Mouse (Mus musculus) left cerebral cortex, postnatal 4 days (tissue): Measurements from ENCODE around the gene Ptpn5. TPM values are rescaled to one million over a fixed set of nuclear protein-coding genes. Genes with fewer than 3 reads are reported as not detected.

Experiments used
- DNase-seq: peaks from one replicate; pipeline ENCODE4 v3.0.0-alpha.2; 2022
- intact Hi-C: fragments of 180-260 bp; cut with DNase I; formaldehyde crosslinking; loops from one replicate; pipeline ENCODE4 v1.15.1; 2025
- total RNA-seq, 2 experiments: library from RNA; stranded (reverse); gene quantifications; 2 replicates each; pipeline ENCODE4 v1.2.3; 2021

Gene Ptpn5
- 100 to 1,000 TPM; 138 to 140 TPM for total RNA-seq

DNA sequence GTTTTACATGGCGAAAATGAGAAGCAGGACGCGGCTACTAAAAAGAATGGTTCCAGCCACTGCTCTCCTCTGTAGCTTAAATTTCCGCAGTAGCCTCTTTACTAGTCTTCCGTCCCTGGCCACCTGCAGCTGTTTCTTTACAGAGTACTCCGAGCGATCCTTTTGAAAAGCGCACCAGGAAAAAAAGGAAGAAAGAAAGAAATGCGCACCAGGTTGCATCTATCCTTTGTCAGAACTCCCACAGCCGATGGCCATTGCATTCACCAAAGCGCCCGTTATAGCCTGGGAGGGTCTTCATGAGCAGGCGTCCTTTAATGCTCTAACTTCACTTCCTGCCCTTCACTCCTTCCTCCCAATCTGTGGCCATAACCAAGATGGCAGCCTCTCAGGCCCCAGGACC, at the start of gene Ptpn5:
Gene Ptpn5 (minus strand): TSS at position 354 of the 400 bp plus-strand sequence.
- DNase-seq = no peak
- intact Hi-C loops = no loop called here

DNA sequence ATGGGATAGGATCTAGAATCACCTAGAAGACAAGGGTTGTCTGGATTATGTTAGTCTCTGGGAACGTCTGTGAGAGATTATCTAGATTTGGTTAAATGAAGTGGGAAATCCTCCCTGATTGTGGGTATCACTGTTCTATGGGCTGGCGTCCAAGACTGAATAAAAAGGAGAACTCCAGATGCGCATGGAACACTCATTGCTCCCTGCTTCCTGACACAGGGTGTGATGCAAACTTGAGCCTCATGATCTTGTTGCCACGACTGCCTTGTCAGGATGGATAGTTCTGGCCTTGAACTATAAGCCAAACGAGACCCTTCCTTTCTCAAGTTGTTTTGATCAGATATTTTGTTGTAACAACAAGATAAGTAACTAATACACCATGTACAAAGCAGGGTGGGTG, 37.3 kb upstream of the Ptpn5 start:
- no peak for DNase-seq
- intact Hi-C loops = no loop called here

DNA sequence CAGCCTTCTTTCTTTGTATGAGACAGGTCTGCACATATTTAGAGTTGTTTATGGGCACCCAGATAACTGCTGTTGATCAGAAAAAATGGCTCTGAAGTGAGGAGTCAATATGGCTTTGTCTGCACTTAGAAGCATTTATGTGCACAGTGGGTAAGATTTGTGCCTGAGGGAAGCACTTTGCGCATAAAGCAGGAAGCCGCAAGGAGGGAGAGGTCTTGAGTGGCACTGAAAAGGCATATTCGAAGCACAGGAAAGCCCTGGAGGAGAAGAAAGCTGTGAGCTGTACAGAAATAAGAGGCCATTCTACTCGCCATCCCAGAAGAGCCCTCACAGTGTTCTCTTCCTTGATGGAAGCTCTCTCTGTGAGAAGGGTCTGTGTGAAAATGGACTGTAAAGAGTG, 31.5 kb upstream of the Ptpn5 start:
- intact Hi-C loops = no loop called here
- DNase-seq = no peak

DNA sequence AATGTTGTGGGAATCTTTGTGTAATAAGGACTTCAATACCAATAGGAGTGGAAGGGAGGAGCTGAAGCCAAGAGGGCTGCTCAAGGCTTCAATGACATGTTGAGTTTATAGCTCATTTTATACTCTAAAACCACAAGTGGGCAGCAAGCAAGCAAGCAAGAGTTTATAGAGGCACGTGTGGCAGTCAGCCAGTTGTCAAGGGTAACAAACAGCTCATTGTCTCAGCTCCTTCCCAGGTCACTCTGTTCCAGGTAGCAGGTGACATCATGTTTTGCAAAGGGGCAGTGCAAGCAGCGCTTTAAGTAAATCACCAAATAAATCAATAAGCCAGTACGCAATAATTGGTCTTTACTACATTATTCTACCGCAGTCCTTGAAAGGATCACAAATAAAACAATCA, 29.7 kb upstream of the Ptpn5 start:
- intact Hi-C loops = no loop called here
- DNase-seq = no peak

DNA sequence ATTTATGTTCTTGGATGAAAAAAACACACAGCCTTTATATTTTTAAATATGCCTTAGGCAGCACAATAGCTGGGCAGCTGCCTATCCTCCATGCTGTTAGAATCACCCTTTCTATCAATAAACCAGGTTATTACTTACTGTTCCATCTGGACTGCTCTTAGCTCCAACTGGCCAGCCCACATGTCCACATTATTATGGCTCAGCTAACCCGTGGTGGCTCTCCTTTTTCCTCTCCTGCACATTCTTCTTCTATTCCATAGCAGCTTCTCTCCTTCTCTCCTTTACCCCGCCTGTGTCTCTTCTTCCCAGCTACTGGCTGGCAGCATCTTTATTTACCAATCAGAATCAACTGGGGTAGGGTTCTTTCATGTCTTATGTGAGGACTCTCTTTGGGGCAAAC, 25.0 kb upstream of the Ptpn5 start:
- DNase-seq = no peak
- intact Hi-C loops = no loop called here

DNA sequence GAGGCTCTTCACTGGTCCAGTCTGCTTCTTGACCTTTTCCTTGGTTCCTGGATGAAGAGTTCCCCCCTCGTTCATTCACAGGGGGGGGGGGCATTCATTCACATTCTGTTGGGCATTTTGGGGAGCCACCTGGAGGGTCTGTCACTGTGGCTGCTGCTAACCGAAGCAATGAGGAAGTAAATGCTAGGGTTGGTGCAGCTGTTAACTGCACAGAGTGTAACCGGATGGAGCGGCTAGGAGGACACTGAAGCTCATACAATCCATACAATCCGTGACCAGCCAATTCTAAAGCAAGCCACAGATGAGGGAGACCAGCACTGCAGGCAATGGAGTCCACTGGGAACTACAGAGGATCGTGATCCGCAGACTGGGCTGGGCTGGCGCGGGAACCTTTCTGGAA, 24.3 kb upstream of the Ptpn5 start:
- no peak for DNase-seq
- intact Hi-C loops = no loop called here

DNA sequence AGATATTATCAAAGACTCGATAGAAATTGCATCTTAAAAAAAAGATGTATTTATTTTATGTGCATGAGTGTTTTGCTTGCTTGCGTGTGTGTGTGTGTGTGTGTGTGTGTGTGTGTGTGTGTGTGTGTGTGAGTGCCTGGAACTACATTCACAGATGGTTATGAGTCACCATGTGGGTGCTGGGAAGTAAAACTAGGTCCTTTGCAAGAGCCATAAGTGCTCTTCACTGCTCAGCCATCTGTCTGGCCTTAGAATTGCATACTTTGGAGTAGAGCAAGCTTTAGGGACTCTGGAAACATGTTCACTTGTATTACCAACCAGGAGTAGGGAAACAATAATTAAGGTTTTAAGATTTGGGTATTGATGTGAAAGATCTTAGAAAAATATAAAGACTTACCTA, 22.4 kb upstream of the Ptpn5 start:
- no peak for DNase-seq
- intact Hi-C loops = no loop called here

DNA sequence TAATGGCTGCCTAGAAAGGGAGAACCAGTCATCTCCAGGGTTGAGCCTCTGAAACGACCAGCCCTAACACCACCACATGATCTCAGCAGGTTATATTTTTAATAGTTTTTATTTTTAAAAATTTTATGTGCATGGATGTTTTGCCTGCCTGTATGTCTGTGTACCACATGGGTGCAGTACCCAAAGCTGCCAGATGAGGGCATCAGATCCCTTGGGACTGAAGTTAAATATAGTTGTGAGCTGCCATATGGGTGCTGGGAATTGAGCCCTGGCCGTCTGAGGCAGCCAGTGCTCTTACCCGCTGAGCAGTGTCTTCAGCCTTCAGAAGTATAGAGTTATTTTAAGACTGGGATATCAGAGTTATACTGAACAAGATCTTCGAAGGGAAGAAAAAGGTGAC, 21.9 kb upstream of the Ptpn5 start:
- DNase-seq = no peak
- intact Hi-C loops = no loop called here

DNA sequence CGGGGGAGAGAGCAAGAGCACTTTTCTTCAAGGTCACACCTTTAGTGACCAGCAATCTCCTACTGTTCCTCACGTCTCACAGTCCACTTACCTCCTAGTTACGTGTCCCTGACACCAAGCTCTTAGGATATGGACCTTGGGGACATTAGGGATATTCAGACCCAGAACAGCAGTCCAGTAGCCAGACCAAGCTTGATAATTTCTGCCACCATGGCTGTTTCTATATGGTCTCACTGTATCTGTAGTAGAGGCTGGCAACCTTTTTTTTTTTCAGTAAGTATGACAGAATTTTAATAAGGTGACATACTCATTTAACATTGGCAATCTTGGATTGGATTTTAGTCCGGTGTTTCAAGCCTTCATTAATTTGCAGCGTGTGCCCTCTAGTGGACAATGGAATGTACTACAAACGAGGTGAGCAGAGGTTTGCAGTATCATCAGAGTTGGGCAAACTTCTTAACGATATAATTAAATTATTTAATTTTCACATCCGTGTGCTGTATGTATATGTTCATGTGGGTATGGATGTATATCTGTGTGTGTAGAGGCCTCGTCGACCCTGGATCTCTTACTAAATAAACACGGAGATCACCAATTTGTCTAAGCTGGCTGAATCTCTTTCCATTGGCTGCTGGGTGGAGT, 17.1 kb upstream of the Ptpn5 start:
- intact Hi-C loops = loop anchor here (5.0 kb wide), 1 partner anchor 128 kb away; no protein-coding TSS in a partner anchor
- peak; percentile 20 for DNase-seq

DNA sequence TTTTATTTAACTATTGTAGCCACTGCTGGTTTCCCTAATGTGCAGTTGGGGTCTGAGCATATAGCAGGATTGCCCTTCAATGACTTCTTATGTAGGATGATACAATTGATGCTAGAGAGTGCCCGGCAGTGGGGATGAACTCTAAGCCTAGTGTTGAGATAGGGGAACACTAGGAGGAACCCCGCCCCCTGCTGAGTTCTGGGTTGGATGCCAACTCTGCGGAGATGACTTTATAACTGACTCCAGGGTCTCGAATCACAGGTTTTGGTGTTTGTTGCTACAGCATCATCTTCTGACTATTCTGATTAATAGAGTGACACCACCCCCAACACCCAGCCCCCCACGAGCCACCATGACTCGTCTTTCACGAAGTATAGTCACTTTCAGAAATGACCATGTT, 14.8 kb upstream of the Ptpn5 start:
- intact Hi-C loops = loop anchor here (2.0 kb wide), 1 partner anchor 185 kb away; no protein-coding TSS in a partner anchor
- peak; percentile 13 for DNase-seq

DNA sequence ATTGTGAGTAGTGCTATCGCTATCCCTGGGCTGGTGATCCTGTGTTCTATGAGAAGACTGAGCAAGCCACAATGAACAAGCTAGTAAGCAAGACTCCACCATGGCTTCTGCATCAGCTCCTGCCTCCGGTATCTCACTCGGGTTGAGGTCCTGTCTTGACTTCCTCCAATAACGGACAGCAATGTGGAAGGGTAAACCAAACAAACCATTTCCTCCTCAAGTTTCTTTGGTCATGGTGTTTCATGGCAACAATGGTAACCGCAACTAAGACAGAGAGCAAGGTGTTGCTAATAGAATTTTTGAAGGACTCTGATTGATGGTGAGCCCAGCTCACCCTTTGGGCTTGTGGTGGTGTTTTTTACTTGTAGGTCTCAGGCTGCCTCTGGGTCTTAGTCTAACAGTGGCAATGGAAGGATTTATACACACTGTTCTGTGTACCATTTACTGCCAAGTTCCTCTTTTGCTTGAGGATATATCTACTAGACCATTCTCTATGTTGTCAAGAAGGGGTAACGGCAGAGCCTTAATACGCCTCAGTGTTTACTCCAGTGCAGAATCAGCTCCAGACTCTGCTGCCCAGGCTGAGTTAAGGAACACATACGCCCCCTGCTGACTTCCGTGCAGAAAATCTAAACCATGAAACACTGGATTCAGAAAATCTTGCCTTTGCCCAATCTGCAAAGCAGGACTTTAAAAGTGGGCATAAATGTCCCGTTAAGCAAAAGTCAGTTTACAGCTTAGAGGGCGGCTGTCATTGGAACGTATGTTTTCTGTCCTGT, 12.7 kb upstream of the Ptpn5 start:
- intact Hi-C loops = no loop called here
- DNase-seq = peak; percentile 45

DNA sequence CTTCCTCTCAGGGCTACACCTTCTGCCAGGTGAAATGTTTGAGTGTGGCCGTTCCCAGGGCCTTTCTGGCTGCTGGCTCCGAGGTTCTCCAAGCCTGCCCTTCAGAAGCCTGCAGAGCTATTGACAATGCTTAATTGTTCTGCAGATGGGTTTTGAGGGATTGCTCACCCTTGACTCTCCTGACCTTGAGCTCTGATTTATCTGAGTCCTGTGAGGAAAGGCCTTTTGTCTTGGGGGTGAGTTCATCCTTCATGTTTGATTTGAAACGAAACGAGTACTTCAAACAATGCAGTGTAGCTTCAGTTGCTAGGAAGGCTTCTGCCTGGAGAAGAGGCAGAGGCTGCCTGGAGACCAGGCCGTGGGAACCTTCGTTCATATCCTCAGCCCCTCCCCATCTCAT, 10.8 kb upstream of the Ptpn5 start:
- DNase-seq = no peak
- intact Hi-C loops = no loop called here

DNA sequence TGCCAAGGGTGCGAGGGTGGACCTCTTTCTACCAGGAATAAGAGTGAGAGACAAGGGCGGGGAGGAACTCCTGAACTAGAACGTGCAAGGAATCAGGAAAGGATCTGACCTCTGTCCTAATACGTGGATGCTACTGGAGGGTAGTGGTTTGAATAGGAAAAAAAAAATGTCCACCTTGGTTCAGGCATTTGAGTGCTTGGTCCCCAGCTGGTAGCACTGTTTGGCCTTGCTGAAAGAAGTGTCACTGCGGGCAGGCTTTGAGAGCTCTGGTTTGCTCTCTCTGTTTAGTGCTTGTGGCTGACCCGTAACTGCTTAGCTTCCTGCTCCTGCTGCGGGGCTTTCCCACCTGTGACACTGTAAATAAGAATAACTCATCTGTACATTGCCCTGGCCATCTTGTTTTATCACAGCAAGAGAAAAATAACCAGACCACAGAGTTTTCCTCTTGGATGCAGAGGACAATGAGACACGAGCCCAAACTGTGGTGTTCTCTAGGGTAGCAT, 6.4 kb upstream of the Ptpn5 start:
- DNase-seq = no peak
- intact Hi-C loops = no loop called here

DNA sequence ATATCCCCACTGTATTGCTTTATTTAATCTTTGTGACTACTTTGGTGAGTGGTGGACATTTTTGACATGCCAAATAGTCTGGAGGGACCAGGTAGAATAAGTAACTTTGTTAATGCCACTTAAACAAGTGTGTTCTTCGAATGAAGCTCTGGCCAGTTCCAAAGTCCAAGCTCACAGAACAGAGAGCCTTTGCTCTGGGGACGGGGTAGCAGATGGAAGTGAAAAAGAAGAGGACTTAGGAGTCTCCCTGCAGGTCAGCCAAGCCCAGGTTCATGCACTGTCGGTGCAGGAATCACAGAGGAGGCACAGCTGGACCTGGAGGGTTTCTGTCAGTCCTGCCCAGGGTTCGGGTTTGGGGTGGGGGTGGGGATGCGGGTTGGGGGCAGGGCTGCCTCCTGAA, 1.1 kb upstream of the Ptpn5 start:
- DNase-seq = no peak
- intact Hi-C loops = no loop called here

DNA sequence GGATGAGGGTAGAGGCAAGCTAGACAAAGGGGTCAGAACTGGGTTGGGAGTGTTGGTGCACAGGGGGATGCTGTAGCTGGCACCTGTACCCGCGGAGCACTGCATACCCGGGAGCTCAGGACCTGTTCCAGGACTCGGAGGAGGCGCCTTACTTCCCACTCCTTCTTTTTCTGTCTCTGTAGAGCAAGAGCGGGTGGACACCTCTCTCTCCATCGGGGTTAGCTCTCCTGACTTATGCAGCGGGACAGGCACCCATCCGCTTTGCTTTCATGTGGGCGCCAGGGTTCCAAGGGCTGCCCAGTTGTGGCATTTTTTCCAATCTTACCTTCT, 588 bp downstream of the Ptpn5 start:
- no peak for DNase-seq
- intact Hi-C loops = no loop called here

DNA sequence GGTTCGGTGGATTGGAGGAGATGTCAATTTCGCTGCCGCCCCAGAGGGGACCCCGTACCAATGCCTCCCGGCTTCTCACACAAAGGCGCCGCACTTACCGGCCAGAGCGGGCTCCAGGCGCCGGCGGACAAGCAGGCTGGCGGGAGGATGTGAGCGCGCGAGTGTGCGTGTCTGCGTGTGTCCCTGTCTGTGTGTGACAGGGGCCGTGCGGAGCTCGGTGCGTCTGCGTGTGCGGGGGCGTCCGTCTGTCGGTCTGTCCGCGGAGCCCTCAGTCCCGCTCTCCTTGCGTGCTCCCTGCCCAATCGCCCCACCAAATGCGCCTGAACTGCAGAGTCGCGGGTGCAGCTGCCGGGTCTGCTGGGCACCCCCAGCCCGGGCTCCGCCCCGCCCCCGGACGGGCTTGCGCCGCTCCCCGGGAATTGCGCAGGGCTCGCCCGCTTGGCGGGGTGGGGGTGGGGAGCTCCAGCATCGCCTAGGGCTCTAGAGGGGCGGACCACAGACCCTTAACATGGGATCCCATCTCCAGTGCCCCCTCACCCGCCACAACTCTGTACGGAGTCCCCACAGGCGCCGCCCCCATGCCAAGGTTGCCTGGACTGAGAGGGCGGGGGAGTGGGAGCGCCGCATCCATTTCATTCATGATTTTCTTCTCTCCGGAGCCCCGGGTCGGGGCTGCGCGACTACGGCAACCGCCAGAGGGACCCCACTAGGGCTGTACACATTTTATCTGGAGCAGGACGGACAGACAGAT, 1.1 kb downstream of the Ptpn5 start:
- DNase-seq = peak; percentile 77
- intact Hi-C loops = no loop called here

DNA sequence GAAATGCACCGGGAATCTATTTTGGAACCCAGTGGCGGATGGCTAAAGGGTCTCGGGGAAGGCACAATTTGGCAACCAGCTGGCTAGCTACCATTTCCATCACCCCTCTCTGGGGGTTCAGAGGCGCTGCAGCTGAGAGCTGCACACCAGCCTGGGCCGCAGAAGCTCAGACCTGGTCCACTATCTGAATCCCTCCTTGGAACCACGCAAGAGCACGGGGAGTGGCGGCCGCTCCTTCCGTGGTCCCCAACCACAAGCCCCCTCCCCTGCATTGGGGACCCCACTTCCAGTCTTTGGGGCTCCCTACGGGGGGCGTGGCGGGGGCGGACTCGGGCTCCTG, 1.7 kb downstream of the Ptpn5 start:
- intact Hi-C loops = no loop called here
- no peak for DNase-seq

DNA sequence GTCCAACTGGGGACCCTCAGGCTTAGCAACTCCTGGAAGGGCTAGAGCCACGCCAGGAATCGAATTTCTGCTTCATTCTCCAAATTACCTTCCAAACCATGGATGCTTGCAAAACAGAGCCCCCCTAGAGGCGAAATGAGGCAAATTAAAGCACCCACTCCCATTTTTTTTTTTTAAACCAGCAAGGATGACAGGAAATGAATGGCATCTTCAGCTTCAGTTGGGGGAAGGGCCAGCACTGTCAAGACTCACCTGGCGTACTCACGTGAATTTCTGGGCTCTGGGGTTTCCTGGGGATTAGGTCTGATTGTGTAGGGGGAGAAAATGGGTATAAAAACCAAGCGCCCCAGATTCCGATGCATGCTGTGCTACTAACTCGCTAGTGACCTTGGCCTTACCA, 2.2 kb downstream of the Ptpn5 start:
- DNase-seq = no peak
- intact Hi-C loops = no loop called here

DNA sequence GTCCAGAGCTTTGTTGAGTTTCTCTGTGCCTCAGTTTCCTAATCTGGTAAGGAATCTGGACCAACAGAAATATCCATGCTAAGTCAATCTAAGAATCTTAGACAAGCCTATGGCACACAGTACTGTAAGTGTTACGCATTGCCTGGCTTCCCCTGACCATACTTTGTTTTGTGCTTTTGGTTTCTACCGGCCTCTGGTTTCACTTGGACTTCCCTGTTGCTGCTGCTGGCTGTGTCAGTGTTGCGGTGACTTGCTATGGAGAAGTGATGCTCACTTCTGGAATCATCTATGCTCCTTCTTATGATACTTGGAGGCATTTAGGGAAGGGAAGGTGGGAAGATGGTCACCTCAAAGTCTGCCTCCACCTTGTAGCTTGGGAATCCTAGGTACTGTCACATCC, 11.5 kb downstream of the Ptpn5 start:
- no peak for DNase-seq

DNA sequence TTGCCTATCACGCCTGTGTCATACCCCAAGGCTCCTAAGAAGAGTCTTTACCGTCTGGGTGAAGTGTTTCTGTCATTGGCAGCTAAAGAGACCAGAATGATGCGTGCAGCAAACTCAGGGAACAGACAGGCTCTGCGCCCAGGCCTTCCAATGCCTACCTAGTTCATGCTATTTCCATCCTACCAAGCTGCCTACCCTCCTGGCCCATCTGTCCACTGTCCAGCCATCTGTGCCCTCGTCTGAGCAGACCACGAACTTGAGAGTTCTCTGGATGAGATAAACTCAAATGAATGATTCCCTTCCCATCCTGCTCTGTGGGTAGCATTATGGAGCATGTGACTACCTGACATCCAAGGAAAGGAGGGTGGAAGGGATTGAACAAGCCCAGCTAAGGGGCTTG, 16.8 kb downstream of the Ptpn5 start:
- intact Hi-C loops = no loop called here
- peak; percentile 32 for DNase-seq

More for the DNA sequence above, 11.5 kb downstream of the Ptpn5 start:
- intact Hi-C loops = no loop called here

DNA sequence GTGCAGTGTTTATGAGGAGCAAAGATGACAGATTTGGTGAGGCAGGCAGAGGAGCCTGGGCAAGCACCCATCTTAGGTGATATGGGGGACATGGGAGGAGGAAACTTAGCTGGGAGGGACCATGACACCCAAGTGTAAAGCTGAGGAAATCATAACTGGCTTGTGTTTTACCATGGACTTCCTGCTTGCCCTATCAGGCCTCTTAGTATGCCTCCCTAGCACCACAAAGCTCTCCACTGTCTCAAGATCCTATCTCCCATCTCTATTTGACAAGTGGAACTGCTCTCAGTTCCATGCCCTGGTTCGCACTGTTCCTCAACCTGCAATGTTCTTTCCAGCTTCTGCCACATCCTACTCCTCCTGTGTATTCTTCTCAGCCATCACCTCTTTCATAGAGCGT, 18.0 kb downstream of the Ptpn5 start:
- intact Hi-C loops = no loop called here
- DNase-seq = no peak

DNA sequence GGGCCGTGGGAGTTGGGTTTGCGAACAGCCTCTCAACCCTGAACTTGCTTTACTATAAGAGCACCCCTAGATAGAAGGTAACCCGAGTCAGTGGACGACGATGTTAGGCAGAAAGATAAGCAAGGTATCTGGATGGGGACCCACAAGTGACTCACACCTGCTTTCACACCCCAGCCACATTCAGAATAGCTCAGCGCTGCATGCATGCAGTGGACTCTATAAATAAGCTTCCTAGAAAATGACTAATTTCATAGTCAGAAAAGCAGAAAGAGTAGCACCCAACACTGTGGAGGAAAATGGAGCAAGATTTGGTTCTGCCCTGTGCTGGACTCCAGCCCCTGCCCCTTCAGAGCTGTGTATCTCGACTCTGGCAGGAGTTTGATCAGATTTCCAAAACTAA, 20.1 kb downstream of the Ptpn5 start:
- intact Hi-C loops = no loop called here
- no peak for DNase-seq
